Mouse (Mus musculus): Measurements from ENCODE around the gene Steap3.

Steap3 gene

DNA sequence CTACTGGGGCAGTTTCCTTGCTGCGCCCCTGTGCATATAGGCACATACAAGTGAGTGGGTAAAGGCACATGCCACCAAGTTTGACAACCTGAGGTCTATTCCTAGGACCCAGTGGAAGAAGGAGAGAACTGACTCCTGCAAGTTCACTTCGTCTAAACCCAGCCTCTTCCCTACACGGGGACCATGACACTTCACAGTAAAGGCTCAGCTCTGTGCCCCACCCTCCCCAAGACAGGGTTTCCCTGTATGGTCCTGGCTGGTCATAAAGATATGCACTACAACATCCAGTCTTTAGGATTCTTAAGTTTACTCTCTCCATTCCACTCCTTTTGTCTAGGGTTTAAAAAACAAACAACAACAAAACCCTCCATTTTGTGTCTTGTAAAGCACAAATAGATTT is 21.9 kb downstream of the Steap3 start:
- DNase-seq: no peak

DNA sequence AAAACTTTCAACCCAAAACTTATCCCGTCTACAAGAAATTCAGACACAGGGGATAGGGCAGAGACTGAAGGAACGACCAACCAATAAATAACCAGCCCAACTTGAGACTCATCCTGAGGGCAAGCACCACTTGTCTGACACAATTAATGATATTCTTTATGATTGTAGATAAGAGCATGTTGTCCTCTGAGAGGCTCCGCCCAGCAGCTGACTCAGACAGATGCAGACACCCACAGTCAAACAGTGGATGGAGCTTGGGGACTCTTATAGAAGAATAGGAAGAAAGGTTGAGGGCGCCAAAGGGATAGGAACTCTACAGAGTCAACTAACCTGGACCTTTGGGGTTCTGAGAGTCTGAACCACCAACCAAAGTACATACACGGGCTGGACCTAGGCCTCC is 22.7 kb downstream of the Steap3 start:
- no peak for DNase-seq

DNA sequence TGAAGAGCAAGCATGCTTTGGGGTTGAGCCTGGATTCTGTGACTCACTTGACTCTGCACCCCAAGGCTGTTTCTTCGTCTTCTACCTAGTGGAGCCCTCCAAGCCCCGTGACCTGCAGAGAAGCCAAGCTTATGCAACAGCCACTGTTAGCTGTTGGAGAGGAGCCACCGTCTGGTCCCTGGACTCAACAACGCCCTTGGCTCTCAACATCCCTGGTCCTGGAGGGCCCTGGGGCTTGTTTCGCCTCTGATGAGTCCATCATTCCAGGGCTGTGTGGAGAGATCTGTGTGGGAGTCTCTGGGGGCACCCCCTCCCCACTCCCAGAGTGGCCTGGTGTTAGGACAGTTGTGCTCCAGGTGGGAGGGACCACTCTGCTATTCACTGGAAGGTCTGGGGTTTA is 24.3 kb downstream of the Steap3 start:
- no peak for DNase-seq

DNA sequence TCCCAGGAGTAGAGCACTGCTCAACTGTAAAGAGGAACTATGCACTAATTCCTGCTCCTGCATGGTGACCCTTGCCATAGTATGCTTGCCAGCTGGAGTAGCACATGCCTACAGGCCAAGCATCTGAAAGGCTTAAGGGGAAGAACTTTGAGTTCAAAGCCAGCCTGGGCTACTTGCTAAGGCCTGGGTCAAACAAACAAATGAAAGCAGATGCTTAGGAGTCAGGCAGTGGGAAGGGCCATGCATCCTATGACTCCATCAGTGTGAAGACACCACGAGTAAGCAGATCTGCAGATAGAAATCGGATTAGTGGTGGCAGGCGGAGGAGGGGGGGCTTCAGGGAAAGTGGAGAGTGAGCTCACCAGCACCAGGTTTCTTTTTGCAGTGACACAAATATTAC is 25.2 kb downstream of the Steap3 start:
- peak; percentile 53 for DNase-seq

DNA sequence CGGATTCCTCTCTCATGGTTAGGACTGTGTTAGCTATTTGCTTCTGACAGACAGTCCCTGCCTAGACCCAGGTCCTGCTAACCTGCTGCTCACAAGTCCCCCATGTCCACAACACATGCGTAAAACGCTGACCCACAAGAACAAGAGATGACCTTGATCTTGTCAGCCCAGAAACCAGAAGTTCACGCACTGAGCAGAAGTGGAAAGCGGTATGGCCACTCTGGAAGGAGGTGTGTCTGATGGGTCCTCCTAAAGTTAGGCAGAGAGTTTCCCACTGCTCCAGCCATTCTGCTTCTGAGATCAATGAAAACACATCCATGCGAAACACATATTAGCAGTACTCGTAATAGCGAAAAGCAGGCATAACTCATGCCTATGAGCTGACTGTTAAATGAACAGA is 25.6 kb downstream of the Steap3 start:
- no peak for DNase-seq

DNA sequence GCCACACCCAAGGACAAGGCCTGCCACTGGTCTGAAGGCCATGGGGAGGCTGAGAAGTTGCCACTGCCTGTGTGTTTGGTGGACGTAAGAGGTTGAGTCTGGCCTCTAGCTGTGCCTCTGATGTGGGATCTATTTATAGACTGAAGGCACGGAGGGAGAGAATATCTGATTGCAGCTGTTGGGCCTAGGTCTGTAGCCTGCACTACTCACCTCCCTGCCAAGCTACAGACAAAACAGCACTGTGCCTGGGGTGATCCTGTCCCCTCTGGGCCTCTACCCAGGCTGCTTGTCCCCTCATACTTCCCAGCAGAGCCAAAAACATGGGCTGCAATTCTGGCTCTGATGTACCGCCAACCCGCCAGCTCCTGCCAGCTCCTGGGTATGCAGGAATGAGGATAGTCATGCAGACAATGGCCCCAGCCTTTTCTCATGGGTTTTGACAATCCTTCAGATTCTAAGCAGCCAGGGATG is 26.8 kb downstream of the Steap3 start:
- DNase-seq: peak; percentile 17

DNA sequence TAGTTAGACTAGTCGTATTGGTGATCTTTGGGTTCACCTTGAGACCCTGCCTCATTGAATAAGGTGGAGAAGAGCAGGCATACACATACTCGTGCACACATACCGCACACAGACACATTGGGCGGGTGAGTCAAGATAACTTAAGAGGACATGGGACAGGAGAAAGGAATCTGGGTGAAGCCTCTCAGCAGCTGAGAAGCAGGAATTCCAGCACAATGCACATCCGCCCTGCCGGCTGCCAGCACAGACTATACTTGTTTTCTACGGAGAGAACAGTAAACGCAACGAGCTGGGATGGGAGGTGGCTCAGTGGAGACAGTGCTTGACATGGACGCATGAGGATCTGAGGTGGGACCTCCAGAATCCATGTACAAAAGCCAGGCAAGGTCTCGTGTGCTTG is 27.9 kb downstream of the Steap3 start:
- no peak for DNase-seq

DNA sequence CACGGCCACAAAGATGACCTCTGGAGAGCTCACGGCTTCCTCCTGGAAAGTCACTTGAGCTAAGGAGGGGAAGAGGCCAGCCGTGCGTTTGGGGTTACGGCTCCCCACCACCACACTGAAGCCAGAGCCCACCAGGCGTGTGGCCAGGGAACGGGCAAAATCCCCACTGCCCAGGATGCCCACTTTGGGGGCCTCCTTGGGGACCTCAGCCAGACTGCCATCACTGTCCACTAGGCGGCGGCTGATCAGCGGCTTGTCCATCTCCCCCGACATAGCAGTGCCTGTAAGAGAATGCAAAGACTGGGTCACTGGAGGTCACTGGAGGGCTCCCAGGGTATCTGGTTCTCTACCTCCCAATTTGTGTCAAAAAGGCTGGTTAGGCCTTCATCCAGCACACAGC is 28.5 kb downstream of the Steap3 start:
- DNase-seq: no peak

DNA sequence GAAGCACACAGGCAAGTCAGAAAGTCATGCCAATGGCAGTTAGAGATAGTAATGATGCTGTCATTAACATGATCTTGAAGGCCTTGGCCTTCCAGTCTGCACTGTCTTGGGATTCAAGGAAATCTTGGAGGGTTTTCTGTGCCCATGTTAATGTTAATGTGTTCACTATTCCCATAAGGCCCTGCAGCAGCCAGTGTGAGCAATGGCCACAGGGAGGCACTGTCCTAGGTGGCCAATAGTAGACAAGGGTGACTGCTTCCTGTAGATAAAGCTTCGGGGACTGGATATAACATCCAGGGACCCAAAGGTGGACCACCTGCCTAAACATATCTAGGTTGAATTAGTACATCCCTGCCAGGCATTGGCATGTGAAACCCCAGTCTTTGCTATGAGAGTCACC is 35.4 kb downstream of the Steap3 start:
- DNase-seq: no peak

DNA sequence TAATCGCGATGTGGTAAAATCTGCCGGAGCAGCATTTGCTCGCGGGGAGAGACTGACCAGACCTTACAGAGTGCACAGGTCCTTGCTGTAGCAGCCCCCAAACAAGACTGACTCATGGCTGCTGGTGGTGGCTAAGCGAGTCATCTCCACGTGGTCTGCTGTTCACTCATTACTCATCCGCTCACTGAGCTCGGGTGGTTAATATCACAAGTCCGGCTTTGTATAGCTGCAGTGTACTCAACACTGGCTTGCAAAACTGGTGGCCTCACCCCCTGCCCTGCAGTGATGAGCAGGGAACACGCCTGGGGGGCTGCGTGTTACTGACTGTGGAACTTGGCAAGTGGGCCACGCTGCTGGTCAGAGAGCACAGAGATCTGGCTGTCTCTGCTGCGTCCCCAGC is 36.1 kb downstream of the Steap3 start:
- no peak for DNase-seq

DNA sequence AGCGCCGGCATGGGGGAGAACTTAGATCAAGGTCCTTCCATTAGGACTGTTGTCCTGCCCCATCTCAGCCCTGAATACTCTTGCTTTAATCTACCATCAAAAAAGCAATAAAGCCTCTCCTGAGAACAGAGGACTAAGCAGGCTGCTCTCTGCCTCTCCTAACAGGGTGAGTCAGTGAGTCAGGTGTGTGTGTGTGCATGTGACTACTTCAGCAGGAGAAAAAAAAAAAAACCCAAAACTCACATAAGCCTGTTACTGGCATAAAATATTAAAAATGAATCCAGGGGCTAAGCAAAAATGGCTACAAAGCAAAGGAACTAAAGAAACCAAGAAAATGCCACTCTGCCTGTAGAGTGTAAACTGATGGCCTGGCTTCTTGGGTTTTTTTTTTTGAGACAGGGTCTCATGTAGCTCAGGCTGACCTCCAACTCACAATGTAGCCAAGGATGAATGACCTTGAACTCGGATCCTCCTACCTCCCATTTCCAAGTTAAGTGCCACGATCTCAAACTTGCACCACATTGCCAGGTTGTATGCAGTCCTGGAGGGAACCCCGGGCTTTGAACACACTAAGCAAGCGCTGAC is 36.8 kb downstream of the Steap3 start:
- no peak for DNase-seq

DNA sequence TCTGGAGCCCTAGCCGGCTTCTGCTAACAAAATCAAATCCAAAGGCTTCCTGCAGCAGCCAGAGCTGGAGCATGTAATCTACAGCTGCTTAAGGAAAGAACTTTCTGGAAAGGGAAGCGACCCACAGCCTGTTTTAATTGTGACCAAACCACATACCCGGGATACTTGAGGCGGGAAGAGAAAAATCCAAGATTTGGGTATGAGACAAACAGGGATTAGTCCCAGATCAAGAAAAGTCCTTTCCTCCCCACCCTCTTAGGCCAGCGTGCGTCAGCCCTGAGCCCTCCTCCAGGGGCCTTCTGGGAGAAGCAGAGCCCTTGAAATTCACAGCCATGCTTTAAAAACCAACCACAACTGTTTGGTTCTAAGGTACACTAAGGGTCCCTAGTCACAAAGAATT is 40.3 kb downstream of the Steap3 start:
- DNase-seq: no peak

DNA sequence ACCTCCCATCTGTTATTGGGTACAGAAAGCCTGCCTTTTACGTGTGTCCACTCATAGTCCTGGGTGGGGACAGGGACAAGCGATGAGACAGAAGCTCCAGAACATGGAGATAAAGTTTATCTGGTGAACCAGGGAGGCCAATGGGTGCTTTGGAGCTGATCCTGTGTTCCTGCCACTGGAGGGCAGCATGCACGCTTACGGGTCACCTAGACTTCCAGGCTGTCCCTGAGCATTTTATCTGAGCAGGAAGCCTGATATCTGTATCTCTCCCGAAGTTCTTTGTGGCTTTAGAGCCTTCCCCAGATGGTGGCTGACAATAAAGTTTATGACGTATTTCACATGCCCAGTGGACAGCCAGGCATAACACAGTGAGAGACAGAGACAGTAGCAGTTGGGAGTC is 41.2 kb downstream of the Steap3 start:
- DNase-seq: peak; percentile 55

DNA sequence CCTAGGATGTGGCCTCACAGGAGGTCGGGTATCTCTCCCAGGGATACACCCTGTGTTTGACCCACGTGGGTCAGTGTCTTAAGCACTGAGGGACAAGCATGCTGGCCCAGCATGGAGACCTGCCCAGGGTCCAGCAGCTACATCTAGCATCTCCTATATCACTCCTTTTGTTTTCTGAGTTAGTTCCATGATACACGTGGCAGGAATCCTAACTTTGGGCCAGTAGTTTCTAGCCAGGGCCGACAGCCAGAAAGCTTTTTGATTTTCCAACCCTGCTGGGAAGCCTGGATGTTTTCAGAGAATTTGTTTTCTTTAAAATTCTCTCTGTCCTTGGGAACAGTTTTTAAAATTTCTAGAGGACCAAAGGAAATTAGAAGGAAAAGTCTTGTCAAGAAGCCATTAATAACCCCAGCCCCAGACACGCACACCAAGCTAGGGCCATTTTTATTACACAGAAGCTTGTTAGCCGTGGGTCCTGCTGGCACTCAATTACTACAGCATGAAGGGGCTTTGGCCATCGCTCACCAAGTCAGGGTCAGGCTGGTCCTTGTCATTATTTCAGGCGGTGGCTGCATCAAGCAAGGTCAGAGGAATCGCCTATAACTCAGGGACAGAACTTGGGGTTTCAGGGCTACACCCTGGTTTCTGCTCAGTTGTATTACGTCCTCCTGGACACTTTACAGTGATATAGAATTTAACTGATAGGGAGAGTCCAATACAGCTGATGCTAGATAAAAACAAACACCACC is 42.6 kb downstream of the Steap3 start:
- no peak for DNase-seq

DNA sequence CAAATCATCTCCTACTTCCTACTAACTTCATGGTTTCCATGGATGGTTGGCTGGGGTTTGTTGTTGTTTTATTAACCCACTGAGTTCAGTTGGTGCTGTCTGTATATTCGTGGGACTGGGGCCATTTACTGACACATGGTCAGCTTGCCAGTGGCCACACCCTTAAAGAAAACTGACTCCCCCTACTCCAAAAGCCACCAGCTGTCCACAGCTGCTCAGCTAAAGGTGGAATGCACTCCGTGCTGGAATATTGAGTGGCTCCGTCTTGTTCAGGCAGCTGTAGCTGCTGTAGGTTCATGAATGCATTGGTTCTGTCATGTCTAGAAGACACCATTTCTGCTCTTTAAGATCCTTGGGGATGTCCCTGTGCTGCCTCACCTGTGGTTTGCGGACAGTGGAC is 48.9 kb downstream of the Steap3 start:
- no peak for DNase-seq

DNA sequence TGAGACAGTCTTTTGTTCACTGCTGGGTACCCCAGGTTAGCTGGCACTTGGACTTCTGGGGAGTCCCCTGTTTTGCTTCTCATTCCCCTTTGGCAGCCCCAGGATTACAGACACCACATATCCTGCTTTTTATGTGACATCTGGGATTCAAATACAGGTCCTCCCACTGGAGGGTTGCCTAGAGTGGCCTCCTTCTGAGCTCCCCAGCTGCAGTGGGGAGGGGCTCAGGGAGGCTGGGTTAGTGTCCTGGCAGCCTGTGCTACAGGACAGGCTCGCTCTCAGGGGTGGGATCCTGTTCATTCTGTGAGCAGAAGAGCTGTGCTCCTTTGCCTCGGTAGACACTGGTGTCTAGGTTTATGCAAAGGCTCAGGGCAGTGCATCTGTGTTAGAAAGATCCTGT is 51.2 kb downstream of the Steap3 start:
- DNase-seq: peak; percentile 16

DNA sequence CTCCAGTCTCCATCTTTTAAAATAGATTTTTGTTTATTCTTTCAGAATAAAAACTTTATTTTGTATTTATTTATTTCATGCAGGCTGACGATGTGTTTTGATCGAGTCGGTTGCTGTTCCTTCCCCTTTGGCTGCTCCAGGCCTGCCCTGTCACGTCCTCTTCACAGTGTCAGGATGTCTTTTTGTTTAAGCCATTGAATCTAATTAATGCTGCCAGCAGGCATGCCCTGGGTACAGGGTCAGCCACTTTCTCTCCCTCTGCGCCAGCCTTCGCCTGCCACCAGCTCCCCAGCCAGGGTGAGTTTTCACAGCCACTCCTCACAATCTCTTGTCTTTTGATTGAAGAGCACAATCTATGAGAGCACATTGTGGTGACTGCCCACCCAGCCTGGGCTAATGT is 51.7 kb downstream of the Steap3 start:
- DNase-seq: peak; percentile 32

DNA sequence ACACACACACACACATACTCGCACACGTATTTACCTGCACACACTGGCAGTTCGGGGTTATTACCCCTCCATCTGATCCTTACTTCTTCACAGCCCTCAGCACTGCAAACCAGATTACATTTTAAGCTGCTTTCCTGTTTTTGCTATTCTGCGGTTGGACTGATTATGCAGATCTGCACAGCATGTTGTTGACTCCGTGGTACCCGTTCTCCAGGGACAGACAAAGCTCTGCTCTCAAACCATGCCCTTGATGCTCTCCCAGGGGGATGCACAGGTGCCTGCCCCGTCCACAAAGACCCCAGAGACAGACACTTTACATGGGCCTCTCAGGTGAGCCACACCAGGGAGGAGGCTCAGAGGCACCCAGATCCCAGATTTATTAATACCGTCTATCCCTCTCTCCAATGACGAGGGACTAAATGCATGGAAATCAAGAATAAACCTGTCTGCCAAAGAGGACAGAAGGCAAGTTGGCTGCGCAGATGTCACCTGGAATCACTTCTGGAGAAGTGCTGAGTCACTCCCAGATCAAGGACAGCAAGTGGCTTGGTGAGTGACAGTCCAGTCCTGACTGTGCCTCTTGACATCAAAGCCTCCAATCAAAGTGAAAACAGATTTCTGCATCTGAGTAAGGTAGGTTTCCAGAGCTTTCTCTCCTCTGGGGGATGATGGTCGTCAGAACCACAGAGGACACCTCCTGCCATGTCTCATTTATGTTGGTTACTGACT is 63.8 kb downstream of the Steap3 start:
- no peak for DNase-seq

DNA sequence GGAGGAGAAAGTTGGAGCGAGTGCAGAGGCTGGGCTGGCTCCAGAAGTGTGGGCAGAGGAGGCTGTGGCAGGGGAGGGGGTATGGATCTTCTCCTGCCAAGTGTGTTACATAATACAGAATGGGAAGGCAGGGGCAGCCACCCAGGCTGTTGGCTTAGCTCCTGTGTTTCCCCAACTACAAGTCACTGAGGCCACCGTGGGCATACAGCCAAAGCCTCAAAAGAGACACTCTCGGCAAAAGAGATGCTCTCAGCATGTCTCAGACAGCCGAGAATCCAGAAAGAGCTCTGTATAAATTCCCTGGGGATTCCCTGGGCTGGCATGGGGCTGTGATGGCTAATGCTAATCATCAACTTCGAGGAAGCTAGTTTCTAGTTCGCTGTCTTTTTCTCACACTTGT is 64.9 kb downstream of the Steap3 start:
- no peak for DNase-seq

DNA sequence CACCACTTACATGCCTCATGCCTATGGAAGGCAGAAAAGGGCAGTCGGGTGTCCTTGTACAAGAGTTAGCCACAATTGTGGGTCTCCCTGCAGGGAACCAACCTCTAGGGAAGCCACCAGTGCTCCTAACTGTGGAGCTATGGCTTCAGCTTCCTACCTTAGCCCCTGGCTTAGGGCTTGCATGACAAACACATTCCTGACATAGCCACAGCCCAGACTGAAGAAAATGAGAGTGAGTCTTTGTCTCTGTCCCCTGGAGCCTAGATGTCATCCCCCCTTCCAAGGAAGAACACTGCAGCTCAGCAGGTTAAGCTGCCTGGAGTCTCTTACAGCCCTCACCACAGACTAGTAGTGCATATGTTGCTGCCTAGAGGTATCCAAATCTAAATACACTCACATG is 67.7 kb downstream of the Steap3 start:
- no peak for DNase-seq

DNA sequence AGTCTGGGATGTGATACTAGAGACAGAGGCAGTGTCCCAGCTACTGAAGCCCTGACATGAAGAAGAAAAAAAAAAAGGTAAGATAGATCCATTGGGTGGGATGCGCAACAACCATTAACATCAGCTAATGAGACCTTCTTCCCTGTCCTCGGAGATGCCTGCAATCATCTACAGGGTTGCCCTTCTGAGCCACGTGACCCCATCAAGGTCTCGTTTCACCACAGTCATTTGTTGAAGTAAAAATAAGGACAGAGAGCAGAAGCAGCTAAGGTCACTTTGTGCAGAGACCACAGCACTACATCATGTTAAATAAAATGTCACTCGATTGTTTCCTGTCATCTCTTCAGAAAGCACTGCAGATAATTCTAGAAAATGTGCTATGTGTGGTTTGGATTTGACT is 68.7 kb downstream of the Steap3 start:
- no peak for DNase-seq

DNA sequence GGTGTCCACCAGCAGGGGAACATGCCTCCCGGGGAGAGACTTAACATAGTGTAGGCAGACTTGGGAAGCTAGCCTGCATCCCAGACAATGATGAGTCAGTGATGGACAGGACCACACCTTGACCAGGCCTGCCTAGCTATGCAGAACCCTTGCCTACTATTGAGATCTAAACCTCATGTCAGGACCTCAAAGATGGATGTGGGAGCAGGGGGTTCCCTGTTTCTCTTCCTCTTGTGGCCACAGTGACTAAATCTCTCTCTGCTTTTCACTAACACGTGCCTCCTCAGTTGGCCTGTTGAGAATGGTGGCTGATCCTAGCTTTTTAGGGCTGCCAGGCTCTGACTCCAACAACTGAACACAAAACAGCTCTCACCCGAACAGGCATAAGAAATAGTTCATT is 70.0 kb downstream of the Steap3 start:
- DNase-seq: no peak

DNA sequence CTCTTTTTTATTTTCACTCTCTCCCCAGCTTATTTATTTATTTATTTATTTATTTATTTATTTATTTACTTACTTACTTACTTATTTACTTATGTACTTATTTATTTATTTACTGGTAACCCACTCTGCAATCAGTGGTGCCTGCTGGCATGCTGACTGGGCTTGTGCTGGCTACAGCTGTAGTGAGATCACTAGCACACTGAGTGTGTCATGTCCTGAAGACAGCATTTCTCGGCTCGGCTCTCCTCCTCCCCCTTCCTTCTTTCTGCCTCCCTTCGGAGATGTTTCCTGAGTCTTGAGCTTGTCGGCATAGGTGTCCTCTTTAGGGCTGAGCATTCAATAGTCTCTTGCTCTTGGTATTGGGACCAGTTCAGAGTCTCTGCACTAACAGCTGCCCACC is 73.6 kb downstream of the Steap3 start:
- DNase-seq: no peak

DNA sequence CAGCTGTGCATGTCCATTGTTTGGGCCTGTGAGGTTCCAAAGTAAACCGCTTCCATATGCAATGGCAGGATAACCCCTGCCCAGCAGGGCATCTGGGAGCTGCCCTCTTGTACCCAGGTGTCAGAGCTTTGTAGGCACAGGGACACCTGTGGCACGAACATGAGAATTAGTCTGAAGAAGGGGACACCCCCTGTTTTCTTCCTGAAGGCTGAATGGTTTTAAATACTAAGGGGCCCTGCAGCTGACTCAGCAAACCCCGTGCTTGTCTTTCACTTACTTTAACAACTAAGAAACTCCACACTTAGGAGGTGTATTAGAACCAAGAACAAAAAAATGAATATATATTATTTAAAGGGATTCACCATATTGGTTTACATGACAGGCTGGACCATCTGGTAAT is 74.4 kb downstream of the Steap3 start:
- no peak for DNase-seq
